Mouse (Mus musculus) WW6 (cell line): ENCODE measurements at regions not wholly inside any gene's neighbourhood (a gene's known extent, or its start where the extent isn't known, plus 50 kb on each side); places are given as distances from the start of the nearest gene placed in this dataset.
"Not testable (repeated sequence)": the region's sequence is repeated elsewhere in the genome, so short reads cannot be mapped to it uniquely, and the experiment has no call there.

Source experiments
- DNase-seq: peaks from one replicate; pipeline ENCODE4 v3.0.0-alpha.2; 2013; ENCODE audit warnings: low read depth, low spot score

DNA sequence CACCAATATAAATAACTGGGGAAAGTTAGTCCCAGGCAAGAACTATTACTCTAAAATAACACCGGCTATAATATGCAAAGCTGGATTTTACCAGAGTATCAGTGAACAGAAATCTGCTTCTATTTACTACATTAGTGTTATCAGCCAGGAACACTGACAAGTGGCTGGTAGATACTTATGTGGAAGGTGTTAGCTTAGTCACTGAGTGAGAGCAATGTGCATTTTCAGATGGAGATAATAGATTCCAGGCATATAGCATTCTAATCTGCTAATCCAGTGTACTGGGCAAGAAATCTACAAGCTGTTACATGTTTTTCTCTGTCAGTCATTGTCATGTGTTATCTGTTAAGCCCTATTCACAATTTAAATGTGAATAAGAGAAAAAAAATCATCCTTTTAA is 1054.6 kb upstream of the Rag2 start:
- not testable (repeated sequence) for DNase-seq

DNA sequence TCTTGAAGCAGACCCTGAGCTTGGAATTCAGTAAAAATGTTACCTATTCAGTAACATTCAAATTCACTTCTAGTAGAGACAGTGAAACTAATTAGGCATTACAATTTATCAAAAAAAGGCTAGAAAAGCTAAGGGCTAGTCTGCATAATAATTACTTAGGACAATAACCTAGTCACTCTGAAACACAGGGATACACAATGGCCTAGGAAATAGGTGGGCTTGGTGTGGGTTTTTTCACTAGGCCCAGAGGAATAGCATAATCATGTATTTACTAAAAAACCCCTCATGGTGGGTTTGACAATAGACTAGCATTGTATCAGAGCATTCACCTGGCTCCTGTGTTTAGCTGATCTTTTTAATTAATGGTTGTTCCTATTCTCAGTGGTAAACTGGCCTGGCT is 1033.9 kb upstream of the Rag2 start:
- DNase-seq: not testable (repeated sequence)

DNA sequence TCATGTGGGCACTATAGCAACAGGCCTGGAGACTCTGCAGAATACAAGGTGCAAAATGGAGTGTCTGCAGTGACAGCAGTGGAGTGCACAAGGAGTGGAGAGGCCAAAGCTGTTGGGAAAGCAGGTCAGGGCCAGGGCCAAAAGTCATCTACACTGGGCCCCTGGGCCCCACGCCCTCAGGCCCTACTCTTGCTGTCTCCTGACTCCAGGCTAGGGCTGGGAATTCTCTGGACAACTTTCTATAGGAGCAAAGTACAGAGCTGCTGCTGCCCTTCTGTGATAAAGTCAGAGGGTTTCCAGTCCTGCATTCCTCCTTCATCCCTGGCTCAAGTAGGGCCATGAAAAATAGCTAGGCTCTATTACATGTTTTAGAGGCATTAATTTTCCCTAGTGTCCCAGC is 998.3 kb upstream of the Rag2 start:
- not testable (repeated sequence) for DNase-seq

DNA sequence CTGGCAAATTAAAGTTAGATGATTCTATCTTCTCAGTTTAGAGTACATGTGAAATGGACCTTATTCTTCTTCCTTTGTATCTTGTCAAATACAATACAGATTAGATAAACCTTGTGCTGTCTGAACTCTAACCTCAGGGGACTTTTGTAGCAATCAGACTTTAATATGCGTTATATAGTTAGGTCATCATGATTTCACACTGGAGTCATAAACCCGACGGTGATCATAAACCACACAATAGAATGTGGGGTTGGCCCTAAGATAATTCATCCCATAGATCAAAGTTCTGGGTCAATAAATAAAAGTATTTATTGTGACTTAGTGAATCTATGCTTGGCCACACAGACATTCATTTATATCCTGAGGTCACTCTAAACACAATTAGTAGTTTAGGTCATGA is 971.8 kb upstream of the Rag2 start:
- DNase-seq: not testable (repeated sequence)

DNA sequence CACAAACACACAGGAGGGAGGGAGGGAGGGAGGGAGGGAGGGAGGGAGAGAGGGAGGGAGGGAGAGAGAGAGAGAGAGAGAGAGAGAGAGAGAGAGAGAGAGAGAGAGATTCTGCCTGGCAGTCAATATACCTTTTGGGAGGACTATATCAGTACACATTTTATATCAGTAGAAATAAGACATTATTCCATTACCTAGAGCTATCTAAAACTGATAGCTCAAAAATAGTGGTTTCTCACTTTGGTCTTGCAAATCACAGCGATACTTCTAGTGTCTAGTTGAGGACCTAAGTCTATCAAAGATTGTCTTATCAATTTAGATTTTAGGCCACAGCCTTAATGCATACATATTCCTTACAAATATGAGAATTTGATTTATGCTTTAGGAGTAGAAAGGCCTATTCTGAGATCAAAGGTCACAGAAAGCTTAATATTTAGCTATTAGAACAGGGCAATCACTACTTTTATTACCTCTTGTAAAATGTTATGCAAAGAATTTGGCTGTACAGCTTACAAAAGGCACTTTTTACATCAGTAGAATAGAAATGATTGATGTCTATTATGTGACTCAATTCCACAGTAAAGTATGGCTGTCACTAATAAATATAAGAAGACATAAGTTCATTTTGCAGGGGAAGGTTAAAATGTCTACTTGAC is 953.0 kb upstream of the Rag2 start:
- not testable (repeated sequence) for DNase-seq

DNA sequence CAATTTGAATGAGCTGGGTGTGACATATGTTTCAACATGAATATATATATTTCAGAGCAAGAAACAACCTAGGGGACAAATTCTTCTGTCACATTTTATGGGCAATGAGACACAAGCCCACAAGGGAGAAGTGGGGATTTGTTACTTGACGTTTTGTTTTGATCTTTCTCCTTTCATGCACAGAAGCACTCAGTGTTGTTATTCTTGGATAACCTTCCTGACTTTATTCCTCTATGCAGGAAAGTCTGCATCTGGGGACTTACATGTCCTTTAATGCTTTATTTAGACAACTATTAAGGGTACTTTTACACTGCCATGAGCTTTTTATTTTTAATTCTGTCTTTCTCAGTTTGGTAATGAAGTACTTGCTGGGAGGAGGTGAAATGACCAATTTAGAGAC is 916.1 kb upstream of the Rag2 start:
- DNase-seq: not testable (repeated sequence)

DNA sequence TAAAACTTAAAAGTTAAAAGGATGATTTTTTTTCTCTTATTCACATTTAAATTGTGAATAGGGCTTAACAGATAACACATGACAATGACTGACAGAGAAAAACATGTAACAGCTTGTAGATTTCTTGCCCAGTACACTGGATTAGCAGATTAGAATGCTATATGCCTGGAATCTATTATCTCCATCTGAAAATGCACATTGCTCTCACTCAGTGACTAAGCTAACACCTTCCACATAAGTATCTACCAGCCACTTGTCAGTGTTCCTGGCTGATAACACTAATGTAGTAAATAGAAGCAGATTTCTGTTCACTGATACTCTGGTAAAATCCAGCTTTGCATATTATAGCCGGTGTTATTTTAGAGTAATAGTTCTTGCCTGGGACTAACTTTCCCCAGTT is 881.2 kb upstream of the Rag2 start:
- DNase-seq: not testable (repeated sequence)

DNA sequence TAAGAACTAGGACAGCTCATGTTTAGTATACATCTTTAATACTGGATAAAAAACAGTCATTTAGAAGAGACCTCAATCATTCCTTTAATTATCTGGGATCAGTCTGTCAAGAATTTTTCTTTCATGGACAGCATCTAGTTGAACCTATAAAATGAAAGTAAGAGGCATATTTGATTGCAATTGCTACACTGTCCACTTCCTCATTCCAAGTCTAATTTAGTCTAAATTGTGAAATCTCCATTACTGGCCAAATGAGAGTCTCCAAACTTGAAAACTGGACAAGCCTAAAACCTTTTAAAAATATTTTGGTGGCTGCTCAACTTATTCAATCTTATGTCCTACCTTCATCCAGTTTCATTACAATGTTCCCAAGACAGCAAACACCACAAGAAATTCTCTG is 869.5 kb upstream of the Rag2 start:
- DNase-seq: not testable (repeated sequence)

DNA sequence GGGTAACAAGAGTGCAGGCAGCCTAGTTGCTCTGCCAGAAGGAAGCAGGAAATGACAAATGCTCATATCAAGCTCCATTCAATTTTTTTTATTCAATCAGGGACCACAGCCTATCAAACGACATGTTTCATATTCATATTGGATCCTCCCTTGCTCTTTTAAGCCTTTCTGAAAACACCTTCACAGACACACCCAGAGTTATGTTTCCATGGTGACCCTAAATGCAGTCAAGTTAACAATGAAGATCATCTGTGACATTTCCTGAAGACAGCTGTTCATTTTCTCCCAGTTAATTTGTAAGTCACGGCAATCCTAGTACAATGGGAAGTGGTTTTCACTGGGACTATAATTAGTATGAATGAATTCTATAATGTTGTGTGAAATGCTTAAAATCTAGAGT is 839.1 kb upstream of the Rag2 start:
- DNase-seq: no peak

DNA sequence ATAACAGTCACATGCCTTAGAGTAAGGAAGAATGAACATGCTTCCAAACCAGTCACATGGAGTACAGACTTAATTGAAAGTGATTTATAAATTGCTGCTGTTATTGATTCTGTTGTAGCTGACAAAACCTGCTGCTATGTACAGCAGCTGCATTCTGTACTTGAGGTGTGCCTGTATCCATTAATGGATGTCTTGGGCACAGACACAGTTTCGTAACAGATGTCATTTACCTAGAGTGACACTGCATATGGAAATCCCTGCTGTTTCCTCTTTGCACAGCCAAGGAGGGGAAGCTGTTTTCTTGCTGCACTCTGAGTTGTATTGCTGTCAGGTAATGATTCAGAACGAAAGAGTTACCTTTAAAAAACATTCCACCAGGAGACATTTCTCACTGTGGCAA is 828.9 kb upstream of the Rag2 start:
- no peak for DNase-seq

DNA sequence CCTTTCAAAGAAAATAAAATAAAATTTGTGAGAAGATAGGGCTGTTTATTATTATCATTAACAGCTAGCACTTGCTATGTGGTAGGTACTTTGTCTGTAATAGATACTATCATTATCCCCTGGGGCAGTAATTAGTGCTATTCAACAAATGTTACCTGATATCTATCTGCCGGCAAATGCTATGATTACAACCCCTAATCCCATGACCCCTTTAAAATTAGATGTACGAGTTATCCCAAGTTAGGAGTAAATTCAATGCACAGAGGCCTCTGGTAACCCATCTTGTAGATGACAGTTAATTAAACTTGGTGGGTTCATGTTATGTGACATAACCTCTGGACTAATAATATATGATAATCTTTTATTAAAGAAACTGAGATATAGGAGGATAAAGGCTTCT is 827.7 kb upstream of the Rag2 start:
- DNase-seq: no peak

DNA sequence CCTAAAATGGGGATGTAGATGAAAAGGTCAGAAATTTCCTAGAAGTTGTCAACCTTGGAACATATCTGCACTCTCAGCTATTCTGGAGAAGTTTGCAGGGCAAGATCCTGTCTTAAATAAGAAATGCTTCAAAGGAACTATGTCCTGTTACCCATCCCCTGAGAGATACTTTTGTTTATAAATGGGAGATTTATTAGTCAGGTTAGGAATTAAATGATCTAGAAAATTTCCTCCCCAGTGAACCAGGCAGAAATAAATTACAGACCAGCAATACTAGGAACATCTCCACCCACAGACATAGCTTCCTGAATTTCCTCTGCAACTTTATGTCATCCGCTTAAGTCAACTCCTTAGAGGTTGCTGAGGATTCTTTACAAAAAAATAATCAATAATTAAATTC is 827.0 kb upstream of the Rag2 start:
- no peak for DNase-seq

DNA sequence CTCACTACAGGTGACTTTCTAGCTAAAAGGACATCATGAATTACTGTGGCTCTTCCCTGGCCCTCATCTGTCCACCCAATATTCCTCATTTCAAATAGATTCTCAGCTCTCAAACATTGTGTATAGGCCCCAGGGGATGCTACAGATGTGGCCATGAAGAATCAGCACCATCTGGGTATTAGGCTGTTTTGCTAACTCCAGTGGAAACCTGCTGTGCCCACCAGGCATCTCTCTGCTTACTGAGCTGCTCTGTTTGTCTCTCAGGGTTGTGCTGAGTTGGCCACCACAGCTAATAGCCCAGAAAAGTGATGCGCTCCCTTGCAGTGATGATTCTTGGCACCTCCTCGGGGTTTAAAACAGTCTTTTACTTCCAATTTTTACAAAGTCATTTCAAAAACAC is 812.0 kb upstream of the Rag2 start:
- no peak for DNase-seq

DNA sequence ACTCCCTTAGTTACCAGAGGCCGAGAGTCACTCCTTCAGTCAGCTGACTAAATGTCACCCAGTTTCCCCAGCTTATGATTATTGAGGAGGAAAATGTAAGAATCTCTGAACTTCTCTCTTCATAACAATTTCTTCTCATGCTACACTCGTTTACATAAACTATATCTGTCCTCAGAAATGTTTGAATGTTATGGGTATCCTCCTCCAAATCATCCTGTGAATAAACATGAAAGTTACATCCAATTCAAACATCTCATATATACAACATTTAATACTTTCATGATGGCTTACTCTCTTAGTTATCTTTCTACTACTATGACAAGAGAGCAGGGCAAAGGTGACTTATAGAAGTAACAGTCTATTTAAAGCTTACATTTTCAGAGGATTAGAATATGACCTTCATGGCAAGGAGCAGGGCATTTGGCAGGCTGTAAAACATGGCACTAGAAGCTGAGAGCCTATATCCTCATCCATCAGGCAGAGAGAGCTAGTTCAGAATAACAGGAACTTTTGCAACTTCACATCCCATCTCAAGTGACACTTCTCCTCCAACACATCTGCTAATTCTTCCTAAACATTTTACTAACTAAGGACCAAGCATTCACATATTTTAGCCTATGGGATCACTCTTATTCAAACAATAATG is 809.8 kb upstream of the Rag2 start:
- no peak for DNase-seq

DNA sequence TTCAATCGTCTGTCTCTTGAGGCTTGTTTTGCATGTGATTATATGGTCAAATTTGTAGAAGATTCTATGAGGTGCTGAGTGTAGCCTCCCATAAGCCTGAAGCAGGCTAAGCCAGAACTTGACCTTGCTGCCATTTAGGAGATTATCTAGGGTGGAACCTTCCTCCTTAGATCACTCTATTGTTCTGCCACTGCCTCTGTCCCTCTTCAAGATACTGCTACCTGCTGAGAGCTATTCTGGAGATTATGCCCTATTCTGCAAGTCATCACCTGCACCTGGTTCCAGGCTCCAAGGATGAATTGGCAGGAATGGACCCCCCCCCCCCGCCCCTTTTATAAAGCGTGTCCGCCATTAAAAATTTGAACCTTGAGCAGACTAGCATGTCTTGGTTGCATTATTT is 790.5 kb upstream of the Rag2 start:
- peak; percentile 18 for DNase-seq

DNA sequence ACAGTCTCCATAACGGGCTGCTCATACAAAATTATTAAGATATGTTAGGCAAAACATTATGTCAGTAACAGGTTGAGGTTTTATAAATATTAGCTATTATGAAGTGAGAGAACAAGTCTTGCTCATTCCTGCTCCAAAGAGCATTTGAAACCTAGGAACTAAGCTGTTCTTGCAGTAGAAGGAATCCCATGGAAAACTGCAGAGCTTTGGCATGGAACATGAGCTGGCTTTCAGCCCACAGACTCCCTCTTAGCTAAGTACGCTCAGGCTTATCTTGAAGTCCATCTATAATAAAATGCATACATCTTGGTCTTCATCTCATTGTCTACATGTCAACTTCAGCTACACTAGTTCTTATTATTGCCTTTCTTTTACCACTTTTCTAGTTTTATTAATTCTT is 766.7 kb upstream of the Rag2 start:
- no peak for DNase-seq

DNA sequence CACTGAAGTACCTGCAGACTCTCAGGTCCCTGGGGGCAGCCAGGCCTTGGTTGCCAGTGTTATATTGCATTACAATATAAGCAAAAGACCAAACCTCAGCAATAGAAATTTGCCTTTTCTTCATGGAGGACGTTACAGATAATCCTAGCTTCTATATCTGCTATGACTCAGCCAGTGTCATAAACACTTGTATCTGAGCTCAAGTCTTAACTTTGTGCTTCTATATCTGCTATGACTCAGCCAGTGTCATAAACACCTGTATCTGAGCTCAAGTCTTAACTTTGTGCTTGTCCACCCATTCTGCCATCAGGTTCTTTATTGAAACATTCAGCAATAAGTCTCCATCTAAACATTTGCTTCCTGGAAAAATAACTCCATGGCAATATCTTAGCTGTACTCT is 759.0 kb upstream of the Rag2 start:
- no peak for DNase-seq
